Mouse (Mus musculus) cortical plate, adult 2 months (tissue): ENCODE data around the gene Mcat. TPM values are rescaled to one million over a fixed set of nuclear protein-coding genes. Genes with fewer than 3 reads are reported as not detected.

ENCODE experiments used
- H3K27ac ChIP-seq: fragments of 200-500 bp; 2 replicates; pipeline ENCODE4 v1.5.1; 2012; ENCODE audit warnings: low read length, control low read depth, inconsistent platforms; ENCODE audit not compliant: insufficient read depth
- H3K4me1 ChIP-seq: fragments of 200-500 bp; 2 replicates; pipeline ENCODE4 v1.6.1; 2011; ENCODE audit warnings: low read length; ENCODE audit not compliant: control insufficient read depth, insufficient read depth
- H3K4me3 ChIP-seq: fragments of 200-500 bp; 2 replicates; pipeline ENCODE4 v1.5.1; 2011; ENCODE audit warnings: mild to moderate bottlenecking, low read length, control low read depth; ENCODE audit not compliant: insufficient read depth
- CTCF ChIP-seq: fragments of 200-500 bp; IDR thresholded peaks from 2 replicates; pipeline ENCODE4 v1.5.1; 2011; ENCODE audit warnings: mild to moderate bottlenecking, control low read depth, low read length; ENCODE audit not compliant: insufficient read depth; ENCODE audit errors: extremely low read depth
- POLR2A ChIP-seq: fragments of 200-500 bp; IDR thresholded peaks from 2 replicates; pipeline ENCODE4 v1.6.1; 2011; ENCODE audit warnings: mild to moderate bottlenecking, low read length, control low read depth; ENCODE audit not compliant: insufficient read depth; ENCODE audit errors: extremely low read depth
- polyA plus RNA-seq: library from polyadenylated mRNA; depleted of rRNA; stranded (reverse); fragments of >200 nt; gene quantifications from 2 replicates; pipeline ENCODE4 v1.2.3, GENCODE M21; 2012

Gene Mcat
- polyA plus RNA-seq, 1 experiment: 26.5 TPM

DNA sequence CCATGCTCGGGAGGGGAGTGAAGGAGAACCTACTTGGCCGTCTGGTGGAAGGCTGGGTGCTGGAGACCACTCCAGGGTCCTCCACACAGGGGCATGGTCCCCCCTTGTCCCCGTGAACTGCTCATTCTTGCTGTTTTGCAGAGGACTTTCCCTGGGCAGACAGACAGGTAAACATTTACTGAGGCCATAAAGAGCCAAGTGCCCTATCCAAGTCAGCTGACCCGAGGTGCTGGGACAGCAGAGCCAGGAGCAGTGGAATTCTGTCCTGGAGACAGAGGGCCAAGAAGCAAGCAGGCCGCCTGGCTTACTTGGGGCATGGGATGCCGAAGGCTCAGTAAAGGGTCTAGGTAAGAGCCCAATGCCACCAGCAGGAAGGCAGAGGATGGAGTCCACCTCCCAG, 32.9 kb downstream of the Mcat start:
- TF ChIP-seq POLR2A (no peak), CTCF (no peak)
- H3K4me1 ChIP-seq: no peaks in the 10 kb centered on the region
- H3K4me3 ChIP-seq: no peak overlapping the region
- H3K27ac ChIP-seq: no peak overlapping the region

DNA sequence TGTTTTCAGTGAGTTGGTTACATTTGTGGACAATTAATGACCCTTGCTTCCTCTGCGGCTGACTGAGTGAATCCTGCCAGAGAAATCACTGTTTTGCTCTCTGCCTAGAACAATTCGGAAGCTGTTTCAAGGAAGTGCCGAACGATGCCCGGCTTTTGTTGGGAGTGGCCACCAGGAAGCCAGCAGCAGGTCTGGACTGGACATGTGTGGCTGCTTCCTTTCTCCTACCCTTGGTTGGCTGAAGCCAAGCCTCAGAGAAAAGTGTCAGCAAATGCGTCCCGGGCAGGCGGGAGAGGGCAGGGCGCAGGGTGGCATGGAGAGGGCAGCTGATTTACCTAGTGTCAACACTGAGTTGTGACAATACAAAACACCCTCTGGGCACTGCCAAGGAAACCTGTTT, 33.4 kb downstream of the Mcat start:
- TF ChIP-seq POLR2A (no peak), CTCF (no peak)
- Histone ChIP-seq H3K27ac (no peak overlapping the region), H3K4me3 (no peak overlapping the region), H3K4me1 (no peaks in the 10 kb centered on the region)

DNA sequence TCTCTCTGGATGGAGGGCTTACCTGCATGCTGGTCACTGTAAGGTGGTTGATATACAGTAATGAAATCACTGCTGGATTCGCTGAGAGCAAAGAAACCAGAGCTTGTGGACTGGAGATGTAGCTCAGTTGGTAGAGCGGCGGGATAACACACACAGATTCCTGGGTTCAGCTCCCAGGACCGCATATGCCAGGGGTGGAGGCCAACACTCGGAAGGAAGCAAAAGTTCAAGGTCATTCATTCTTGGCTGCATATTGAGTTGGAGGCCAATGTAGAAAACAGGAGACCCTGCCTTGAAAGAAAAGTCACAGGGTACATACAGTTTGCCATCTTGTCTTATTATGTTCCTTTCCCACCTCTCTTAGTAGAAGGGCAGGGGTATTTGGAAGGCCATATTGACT, 33.8 kb downstream of the Mcat start:
- no peak overlapping the region for H3K4me3 ChIP-seq
- no peak overlapping the region for H3K27ac ChIP-seq
- TF ChIP-seq CTCF (no peak), POLR2A (no peak)
- no peaks in the 10 kb centered on the region for H3K4me1 ChIP-seq

DNA sequence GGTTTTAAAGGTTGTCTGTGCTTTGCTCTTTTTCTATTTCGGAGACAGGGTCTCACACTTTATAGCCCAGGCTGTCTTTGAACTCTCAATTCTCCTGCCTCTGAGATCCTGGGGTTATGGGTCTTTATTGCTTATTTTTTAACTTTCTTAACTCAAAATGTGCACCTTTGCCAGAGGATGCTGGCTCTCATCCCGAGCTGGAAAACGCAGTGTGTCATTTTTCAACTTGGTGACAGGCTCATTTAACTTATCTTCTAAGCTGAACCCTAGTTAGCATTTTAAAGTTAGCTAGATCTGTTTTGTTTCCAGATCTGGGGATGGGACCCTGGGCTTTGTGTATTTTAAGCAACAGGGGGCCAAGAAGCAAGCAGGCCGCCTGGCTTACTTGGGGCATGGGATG, 34.7 kb downstream of the Mcat start:
- no peak for TF ChIP-seq CTCF
- no peak for TF ChIP-seq POLR2A
- no peaks in the 10 kb centered on the region for H3K4me1 ChIP-seq
- H3K27ac ChIP-seq: no peak overlapping the region
- no peak overlapping the region for H3K4me3 ChIP-seq

DNA sequence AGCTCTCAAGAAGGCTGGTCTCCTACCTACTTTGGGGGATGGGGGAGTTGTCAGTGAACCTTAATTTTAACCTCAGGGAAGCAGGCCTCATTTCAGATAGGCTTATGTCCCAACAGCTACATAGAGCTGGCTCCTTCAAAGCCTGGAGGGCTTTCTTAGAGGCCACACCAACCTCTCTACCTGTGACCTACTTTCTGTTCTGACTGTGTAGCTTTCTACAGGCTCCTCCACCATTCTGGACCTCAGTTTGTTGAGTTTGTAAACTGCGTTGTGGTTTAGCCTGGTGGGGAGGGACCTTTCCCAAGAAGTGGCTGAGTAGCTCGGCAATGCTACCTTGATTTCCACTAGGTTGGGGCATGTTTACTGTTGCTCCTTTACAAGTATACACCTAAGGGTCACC, 35.8 kb downstream of the Mcat start:
- H3K27ac ChIP-seq: no peak overlapping the region
- TF ChIP-seq POLR2A (no peak), CTCF (no peak)

DNA sequence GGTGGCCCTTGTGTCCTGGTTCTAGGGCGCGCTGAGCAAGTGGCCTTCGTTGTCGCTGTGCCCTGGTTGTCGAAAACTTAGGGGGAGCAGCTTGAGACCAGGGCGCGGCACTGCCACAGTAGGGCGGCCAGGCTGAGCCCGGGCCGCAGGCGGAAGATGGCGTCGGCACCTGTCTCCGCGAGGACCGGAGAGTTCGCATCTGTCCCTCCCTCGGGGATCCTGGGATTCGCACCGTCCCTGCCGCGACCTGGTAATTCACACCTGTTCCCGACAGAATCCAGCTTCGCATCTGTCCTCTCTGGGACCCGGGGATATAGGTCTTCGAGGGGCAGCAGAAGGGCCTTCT, 36.5 kb downstream of the Mcat start:
- TF ChIP-seq POLR2A (no peak), CTCF (no peak)
- H3K4me1 ChIP-seq: no peaks in the 10 kb centered on the region
- peak overlapping the region; percentile 34 for H3K4me3 ChIP-seq
- no peak overlapping the region for H3K27ac ChIP-seq

More for the DNA sequence above, 35.8 kb downstream of the Mcat start:
- H3K4me1 ChIP-seq: no peaks in the 10 kb centered on the region
- no peak overlapping the region for H3K4me3 ChIP-seq

DNA sequence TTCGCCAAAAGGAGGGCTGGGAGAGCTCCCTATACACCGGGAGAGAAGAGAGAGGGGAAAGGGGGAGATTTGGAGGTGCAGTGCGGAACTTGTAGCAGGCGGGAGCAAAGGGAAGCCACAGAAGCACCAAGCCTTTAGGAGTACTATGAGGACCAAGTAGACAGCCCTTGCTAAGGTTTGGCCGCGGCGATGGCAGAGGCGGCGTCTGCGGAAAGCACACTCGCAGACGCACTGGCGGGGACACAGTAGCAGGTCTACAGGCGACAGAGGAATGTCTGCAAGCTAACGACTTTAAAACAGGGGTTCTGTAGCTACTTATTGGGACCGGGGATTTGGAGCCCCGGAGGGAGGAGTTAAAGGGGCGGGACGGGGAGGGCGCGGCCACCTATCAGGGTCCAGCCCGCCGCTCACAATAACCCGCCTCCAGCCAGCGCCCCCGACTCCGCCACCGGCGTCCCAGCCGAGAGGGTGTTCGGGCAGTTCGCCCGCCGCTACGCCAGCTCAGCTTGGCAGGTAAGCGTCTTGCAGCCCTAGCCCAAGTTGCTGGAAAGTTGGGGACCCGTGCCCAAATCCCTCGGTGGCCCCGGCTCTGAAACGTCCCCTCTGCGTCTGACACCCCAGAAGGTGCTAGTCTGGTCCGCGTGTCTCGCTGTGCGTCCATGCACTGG, 37.0 kb downstream of the Mcat start, which contains the start of gene Bik:
Gene Bik, plus strand, starts transcription at position 439 of the 668 bp plus-strand sequence.
- Histone ChIP-seq H3K4me1 (no peaks in the 10 kb centered on the region), H3K27ac (no peak within 1 kb of the TSS), H3K4me3 (peak within 1 kb of the TSS; percentile 34)
- TF ChIP-seq POLR2A: no peak
- TF ChIP-seq CTCF: no peak

DNA sequence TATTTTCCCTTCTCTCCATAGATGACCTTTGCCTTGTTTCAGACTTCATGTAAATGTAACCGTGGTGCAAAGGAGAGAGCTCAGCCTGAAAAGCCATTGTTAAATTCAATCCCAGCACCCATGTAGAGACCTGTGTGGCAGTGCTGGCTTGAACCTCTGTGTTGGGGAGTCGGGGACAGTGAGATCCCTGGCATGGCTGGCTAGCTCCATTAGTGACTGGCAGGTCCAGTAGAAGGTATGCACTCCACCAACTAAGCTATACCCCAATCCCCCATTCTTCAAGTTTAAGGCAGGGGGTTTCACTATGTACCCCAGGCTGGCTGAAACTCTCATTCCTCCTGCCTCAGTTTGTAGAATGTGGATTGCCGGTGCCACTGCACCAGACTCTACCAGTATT, 39.3 kb downstream of the Mcat start:
- TF ChIP-seq POLR2A (no peak), CTCF (no peak)

DNA sequence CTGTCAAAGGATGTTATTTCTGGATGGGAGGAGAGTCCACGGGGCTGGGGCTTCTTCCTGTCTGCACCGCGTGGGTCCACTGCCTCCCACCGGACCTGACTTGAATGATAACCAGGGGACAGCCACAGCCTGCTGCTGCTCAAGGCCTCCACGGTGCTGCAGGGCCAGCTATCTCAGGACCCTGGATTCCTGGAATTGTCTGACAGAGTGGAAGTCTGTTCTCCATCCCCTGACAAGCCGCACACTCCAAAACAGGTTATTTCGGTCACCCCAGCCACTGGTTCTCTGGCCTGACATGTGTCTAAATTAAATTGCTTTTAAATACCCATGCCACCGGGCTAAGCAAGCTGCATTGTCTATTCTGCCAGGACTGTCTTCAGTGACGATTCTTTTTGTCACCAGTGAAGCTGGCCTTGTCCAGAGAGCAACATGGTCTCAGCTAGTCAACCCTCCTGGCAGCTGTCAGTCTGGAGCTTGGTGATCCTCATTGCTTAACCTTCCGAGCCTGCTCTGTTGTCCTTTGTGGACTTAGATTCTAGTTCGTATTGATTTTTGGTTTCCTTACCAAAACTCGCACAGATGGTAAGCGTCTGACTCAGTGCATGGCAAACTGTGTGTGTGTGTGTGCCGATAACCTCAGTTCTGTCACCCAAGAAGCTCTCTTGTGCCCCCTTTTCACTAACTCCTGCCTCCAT, 39.8 kb downstream of the Mcat start:
- H3K4me3 ChIP-seq: no peak overlapping the region
- TF ChIP-seq CTCF (no peak), POLR2A (no peak)
- H3K4me1 ChIP-seq: no peaks in the 10 kb centered on the region
- H3K27ac ChIP-seq: no peak overlapping the region

More for the DNA sequence above, 39.3 kb downstream of the Mcat start:
- Histone ChIP-seq H3K4me1 (no peaks in the 10 kb centered on the region), H3K4me3 (no peak overlapping the region), H3K27ac (no peak overlapping the region)

DNA sequence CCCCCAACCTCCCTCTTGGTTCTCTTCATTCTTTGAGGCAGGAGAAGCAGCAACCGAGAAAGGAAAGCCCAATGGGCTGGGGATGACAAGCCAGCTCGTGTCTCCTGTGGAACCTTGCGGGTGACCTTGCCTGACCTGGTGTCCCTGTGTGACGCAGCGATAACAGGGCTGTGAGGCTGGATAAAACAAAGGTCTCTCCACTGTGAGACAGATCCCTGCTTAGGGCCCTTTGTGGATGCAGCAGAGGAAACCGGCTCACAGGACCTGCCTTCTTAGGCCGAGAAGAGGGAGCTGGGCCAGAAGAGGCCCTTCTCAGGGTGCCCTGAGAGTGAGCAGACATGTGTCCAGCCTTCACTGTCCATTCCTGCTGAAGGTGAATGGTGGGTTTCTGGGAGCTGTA, 40.4 kb downstream of the Mcat start:
- TF ChIP-seq POLR2A (no peak), CTCF (no peak)
- H3K4me3 ChIP-seq: no peak overlapping the region
- H3K4me1 ChIP-seq: no peaks in the 10 kb centered on the region
- no peak overlapping the region for H3K27ac ChIP-seq
